Mouse (Mus musculus) erythroblast, embryonic 14.5 days (primary cell): Measurements from ENCODE around the gene Pknox2. TPM values are rescaled to one million over a fixed set of nuclear protein-coding genes. Genes with fewer than 3 reads are reported as not detected.

Experiments used
- H3K27me3 ChIP-seq: 2 replicates; pipeline ENCODE4 v1.6.1; 2012; ENCODE audit warnings: inconsistent platforms; ENCODE audit not compliant: control insufficient read depth
- H3K36me3 ChIP-seq: 2 replicates; pipeline ENCODE4 v1.6.1; 2012; ENCODE audit warnings: mild to moderate bottlenecking, inconsistent platforms; ENCODE audit not compliant: control insufficient read depth
- H3K4me1 ChIP-seq: 2 replicates; pipeline ENCODE4 v1.6.1; 2012; ENCODE audit warnings: inconsistent platforms; ENCODE audit not compliant: control insufficient read depth
- H3K4me3 ChIP-seq: replicated peaks from 2 replicates; pipeline ENCODE3; 2012; ENCODE audit warnings: moderate library complexity, mild to moderate bottlenecking, inconsistent platforms
- H3K9me3 ChIP-seq: 2 replicates; pipeline ENCODE4 v1.6.1; 2012; ENCODE audit warnings: low read length, inconsistent platforms, mixed read lengths; ENCODE audit not compliant: control insufficient read depth
- GATA1 ChIP-seq: IDR thresholded peaks from 2 replicates; pipeline ENCODE4 v1.6.1; 2012; ENCODE audit warnings: low read length, inconsistent platforms, mixed read lengths
- TAL1 ChIP-seq: IDR thresholded peaks from 3 replicates; pipeline ENCODE4 v1.6.1; 2012; ENCODE audit warnings: low read length, inconsistent platforms, mixed read lengths
- polyA plus RNA-seq: library from polyadenylated mRNA; stranded (reverse); fragments of >175 nt; gene quantifications from 2 replicates; pipeline ENCODE4 v1.2.3, GENCODE M21; 2012

Pknox2 gene
- polyA plus RNA-seq, 1 experiment: not detected

DNA sequence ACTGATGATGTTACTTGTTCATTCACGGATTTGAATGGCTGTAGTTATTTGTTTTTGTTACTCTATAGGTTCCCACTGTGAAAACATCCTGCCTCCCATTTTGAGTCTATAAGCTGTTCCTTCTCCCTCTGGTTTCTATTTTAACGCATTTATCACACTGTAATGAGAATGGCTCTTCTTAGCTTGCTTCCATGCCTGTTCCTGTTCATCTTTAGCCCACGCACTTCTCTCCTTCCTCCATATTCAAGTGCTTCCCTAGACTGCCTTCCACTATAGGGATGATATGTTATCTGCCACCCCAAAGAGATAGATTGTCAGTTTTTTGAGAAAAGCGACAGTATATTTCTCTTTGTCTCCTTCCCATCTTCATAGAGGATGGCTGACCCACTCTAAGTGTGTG, 246.7 kb downstream of the Pknox2 start:
- Histone ChIP-seq H3K27me3 (no peaks in the 10 kb centered on the region), H3K9me3 (no peaks in the 10 kb centered on the region), H3K36me3 (no peaks in the 10 kb centered on the region), H3K4me1 (no peaks in the 10 kb centered on the region), H3K4me3 (no peak overlapping the region)
- TF ChIP-seq GATA1 (no peak), TAL1 (no peak)

DNA sequence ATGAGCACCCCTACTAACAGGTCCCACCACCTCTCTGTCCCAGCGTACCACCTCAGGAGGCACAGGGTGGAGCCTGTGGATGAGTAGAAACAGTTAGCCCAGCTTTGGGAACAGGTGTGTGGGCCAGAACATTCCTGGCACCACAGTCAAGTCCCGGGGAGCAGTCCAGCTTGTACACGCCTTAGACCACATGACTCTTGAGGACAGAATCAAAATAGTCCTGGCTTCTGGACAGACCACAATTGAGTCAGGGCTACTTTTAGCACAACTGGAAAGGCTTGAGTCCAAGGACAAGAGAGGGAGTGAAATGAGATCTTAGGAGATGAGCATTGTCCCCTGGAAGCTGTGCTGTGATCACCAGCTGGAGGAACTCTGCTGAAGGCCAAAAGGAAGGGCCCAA, 248.6 kb downstream of the Pknox2 start:
- Histone ChIP-seq H3K4me3 (no peak overlapping the region), H3K27me3 (no peaks in the 10 kb centered on the region), H3K4me1 (no peaks in the 10 kb centered on the region), H3K36me3 (no peaks in the 10 kb centered on the region), H3K9me3 (no peaks in the 10 kb centered on the region)
- TF ChIP-seq GATA1: no peak
- TF ChIP-seq TAL1: no peak

DNA sequence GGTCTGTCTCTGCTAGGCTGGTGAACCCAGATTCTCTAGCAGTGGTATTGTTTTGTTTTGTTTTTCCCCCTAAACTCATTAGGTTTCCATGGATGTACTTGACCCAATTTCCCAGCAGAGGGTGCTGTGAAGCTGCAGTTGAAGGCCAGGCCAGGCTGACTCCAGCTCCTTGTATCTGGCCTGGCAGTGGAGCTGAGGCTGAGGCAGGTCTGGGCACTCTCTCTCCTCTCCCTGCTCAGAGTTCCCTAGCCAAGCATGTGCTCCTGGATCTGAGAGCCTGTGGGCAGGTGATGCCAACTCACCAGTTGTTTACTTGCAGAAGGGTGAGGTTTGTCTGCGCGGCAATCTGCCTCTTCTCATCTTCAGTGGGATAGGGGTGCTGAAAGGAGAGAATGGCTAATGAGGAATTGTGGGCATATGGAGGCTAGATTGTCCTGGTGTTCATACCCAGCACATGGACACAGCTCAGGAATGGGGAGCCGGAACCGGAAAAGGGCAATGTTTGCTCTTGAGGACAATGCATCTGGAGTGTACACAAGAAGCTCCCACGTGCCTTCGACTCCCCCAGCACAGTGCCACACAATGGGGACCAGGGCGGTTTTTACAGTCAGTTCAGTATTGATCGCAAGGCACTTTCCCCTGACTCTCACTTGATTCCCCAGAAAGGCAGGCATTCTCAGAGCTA, 252.1 kb downstream of the Pknox2 start:
- TF ChIP-seq TAL1: no peak
- TF ChIP-seq GATA1: no peak
- peaks cover 2% of the 10 kb centered on the region; the same call in 1 of the 2 replicates for H3K4me1 ChIP-seq
- no peaks in the 10 kb centered on the region for H3K36me3 ChIP-seq
- no peak overlapping the region for H3K4me3 ChIP-seq
- no peaks in the 10 kb centered on the region for H3K27me3 ChIP-seq
- H3K9me3 ChIP-seq: no peaks in the 10 kb centered on the region

DNA sequence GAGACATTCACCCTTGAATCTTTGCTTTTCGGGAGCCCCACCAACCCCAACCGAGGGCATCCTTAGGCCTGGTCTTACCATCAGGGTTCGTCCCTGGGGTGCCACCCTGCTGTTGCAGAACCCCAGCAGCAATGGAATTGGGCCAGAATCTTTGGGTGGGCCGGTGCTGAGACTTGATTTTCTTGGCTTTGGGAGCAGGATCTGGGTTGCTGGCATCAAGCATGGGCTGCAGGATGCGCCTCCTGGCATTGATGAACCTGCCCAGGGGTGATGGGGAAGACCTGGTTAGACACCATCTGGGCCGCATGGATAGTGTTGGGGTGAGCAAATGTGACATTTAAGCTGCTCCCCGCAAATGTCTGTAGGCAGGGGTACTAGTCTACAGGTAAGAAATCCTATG, 253.0 kb downstream of the Pknox2 start:
- Histone ChIP-seq H3K9me3 (no peaks in the 10 kb centered on the region), H3K27me3 (no peaks in the 10 kb centered on the region), H3K4me1 (peaks cover 2% of the 10 kb centered on the region; the same call in 1 of the 2 replicates), H3K4me3 (no peak overlapping the region), H3K36me3 (no peaks in the 10 kb centered on the region)
- TF ChIP-seq GATA1 (no peak), TAL1 (no peak)

DNA sequence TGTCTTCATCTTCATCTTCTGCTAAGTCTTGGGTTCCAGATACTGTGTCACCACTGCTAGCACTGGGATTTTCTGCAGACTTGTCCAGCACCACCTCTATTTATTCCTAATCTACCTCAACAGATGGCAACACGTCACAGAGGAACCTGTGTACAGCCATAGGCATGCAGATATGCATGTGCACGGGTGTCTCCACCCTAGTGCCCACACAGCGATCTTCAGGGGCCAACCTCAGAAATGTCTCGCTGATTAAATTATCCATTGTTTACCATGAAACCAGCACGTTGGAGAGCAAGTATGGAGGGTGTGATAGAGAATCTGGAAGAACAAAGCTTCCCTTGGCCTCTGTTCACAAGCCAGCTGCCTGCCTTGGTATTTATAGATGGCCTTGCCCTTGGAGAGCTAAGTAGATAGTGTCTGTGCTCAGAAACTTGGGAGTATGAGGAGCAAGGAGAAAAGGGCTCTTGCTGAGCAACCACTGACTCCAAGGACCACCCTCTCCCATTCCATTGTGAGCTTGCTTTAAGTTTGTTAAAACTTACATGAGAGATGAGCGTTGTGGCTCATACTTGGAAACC, 253.7 kb downstream of the Pknox2 start:
- no peak overlapping the region for H3K4me3 ChIP-seq
- no peaks in the 10 kb centered on the region for H3K27me3 ChIP-seq
- no peak for TF ChIP-seq GATA1
- no peak for TF ChIP-seq TAL1

DNA sequence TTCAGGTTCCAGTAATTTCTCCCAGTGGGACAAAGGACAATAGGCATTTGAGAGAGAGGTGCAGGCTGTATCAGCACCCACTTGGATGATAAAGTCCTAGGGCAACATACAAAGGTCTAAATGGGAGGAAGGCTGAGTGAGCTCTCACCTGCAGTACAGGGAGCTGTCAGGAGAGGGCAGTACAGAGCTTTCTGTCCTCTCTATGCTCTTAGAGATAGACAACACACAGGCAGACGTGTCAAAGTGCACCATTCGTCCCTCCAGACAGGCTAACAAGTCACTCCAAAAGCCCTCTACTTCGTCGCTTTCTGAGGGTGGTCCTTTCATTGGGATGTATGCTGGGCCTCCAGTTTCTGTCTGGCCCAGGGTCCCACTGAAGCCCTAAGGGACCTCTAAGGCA, 256.7 kb downstream of the Pknox2 start:
- H3K27me3 ChIP-seq: no peaks in the 10 kb centered on the region
- no peak overlapping the region for H3K4me3 ChIP-seq
- no peaks in the 10 kb centered on the region for H3K9me3 ChIP-seq
- peaks cover 2% of the 10 kb centered on the region; the same call in 1 of the 2 replicates for H3K4me1 ChIP-seq
- TF ChIP-seq GATA1: no peak
- TF ChIP-seq TAL1: no peak
- H3K36me3 ChIP-seq: no peaks in the 10 kb centered on the region

More for the DNA sequence above, 253.7 kb downstream of the Pknox2 start:
- Histone ChIP-seq H3K4me1 (peaks cover 2% of the 10 kb centered on the region; the same call in 1 of the 2 replicates), H3K9me3 (no peaks in the 10 kb centered on the region), H3K36me3 (no peaks in the 10 kb centered on the region)

DNA sequence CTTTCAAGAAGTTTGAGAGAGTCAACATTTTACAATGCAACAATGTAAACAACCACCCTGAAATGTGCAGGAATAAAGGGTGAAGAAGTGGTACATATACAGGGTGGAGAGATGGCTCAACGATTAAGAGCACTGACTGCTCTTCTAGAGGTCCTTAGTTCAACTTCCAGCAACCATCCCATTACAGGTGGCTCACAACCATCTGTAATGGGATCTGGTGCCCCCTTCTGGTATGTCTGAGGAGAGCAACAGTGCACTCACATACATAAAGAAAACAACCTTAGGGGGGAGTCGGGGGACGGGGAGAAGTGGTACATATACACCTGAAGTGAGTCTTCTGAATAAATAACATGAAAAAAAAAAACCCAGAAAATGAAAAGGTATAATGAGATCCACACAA, 262.0 kb downstream of the Pknox2 start:
- Histone ChIP-seq H3K9me3 (no peaks in the 10 kb centered on the region), H3K27me3 (no peaks in the 10 kb centered on the region), H3K36me3 (no peaks in the 10 kb centered on the region), H3K4me1 (no peaks in the 10 kb centered on the region), H3K4me3 (no peak overlapping the region)
- TF ChIP-seq GATA1 (no peak), TAL1 (no peak)

DNA sequence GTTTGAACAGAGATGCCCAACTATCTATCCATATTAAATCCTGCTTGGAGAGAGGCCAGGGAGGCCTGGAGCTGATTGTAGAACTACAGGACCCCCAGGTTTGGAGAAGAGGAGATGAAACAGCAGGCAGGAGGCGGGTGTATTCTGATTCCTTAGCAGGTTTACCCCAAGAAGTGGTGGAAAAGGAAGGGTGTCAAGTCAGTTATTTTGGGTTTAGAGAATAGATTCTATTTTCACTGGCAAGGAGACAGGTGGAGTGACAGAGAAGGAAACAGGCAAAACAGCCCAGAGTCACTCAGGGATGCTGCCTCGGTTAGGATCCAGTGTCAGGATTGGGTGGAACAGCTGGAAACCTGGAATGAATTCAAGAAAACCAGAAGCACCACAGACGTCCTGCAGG, 263.6 kb downstream of the Pknox2 start:
- no peaks in the 10 kb centered on the region for H3K9me3 ChIP-seq
- H3K4me3 ChIP-seq: no peak overlapping the region
- H3K27me3 ChIP-seq: no peaks in the 10 kb centered on the region
- TF ChIP-seq GATA1 (no peak), TAL1 (no peak)
- H3K4me1 ChIP-seq: no peaks in the 10 kb centered on the region
- no peaks in the 10 kb centered on the region for H3K36me3 ChIP-seq

DNA sequence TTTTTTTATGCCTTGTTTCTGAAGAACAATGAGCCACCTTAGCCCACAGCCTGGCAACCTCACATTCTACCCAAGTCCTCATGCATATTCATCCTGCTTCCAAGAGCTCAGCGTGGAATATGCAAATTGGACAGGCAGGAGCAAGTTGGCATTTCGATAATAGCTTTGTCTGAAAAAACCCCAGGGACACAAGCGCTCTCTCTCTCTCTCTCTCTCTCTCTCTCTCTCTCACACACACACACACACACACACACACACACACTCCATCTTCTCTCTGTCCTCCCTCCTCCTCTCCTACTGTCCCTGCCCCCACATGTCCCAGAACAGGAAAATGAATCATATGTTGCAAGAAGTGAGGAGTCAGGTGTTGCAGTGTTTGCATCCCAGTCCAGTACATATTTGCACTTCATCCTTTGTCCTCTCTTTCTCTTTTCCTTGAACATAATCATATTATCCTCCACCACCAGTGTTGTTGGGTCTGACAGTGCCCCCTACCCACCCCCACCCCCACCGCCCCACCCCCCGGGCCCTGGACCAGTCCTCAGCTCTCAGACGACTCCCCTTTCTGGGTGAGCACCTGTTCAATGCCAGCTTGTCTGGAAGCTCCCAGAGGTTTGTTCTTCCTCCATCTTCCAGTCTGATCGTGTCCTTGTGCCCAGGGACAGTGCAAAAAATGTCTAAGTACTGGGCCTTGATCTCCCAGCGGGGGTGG, 265.0 kb downstream of the Pknox2 start:
- Histone ChIP-seq H3K4me1 (no peaks in the 10 kb centered on the region), H3K9me3 (no peaks in the 10 kb centered on the region), H3K36me3 (no peaks in the 10 kb centered on the region), H3K27me3 (no peaks in the 10 kb centered on the region), H3K4me3 (no peak overlapping the region)
- TF ChIP-seq GATA1 (no peak), TAL1 (no peak)
